Mouse (Mus musculus): ENCODE data around the gene Sap30l. TPM values are rescaled to one million over a fixed set of nuclear protein-coding genes. Genes with fewer than 3 reads are reported as not detected.

Gene Sap30l
- polyA plus RNA-seq, 1 experiment from 2014 or later: 12.3 TPM

Other genes with a start within 250 kb of the Sap30l start
- gene Galnt10, start 156.2 kb upstream of the Sap30l start, polyA plus RNA-seq (2016; fragmentation: Nextera tagmentation; extraction: Ambion mirVana): 18.8 and 20.1 TPM in 2 replicates
- 21.3 and 50.0 TPM in 2 replicates for gene Hand1, start 31.2 kb downstream of the Sap30l start, polyA plus RNA-seq (2016; fragmentation: Nextera tagmentation; extraction: Ambion mirVana)
- gene Larp1, start 207.4 kb downstream of the Sap30l start, polyA plus RNA-seq (2016; fragmentation: Nextera tagmentation; extraction: Ambion mirVana): 17.2 and 18.6 TPM in 2 replicates